9 mouse cellular contexts compared by ENCODE assay signal in genomic region chr8:95067582-95067981, GRCm38 (mm10). TPM values are rescaled to one million over a fixed set of nuclear protein-coding genes. Genes with fewer than 3 reads are reported as not detected.
A peak's percentile ranks its signal among the peaks of the same experiment; 100 is the strongest.
DNase-seq lines count a peak whose midpoint lies in the region; ATAC-seq and TF ChIP-seq lines count a peak whose summit lies in the region.
"Had no signal": no experiment of that assay in that cellular context is flagged by ENCODE, and none has a peak within 500 bp of the region (broad histone marks: within the 10 kb centered on the region; RNA-seq: fewer than 3 reads in every experiment).

No protein-coding gene starts in this region.

- H3K27me3 ChIP-seq in ES-Bruce4 (ENCODE audit: control insufficient read depth, insufficient read depth, low read length, poor library complexity, severe bottlenecking) = no peaks in the 10 kb centered on the region
- H3K27me3 ChIP-seq in liver, adult 2 months (ENCODE audit: control insufficient read depth, insufficient read depth, low read length) = no peaks in the 10 kb centered on the region
- H3K27me3 ChIP-seq: neural tube, embryonic 12.5 days had no signal

- WGBS in liver, adult 2 months = 52% methylated on average over 3 of the region's 3 CpGs

- TF ChIP-seq EP300 in ES-Bruce4 (IDR thresholded peaks at IDR 0.05; ENCODE audit: insufficient read depth, low read depth, low read length) = no peak

- no peak overlapping the region for H3K27ac ChIP-seq in layer of hippocampus, adult 2 months
- H3K27ac ChIP-seq in ES-Bruce4 (ENCODE audit: insufficient read depth, low read length) = no peak overlapping the region
- no peak overlapping the region for H3K27ac ChIP-seq in liver, adult 2 months (replicated peaks; ENCODE audit: insufficient read depth, low read depth, low read length)
- H3K27ac ChIP-seq: neural tube, embryonic 12.5 days had no signal

- TF ChIP-seq POLR2A in ES-Bruce4 (IDR thresholded peaks at IDR 0.05; ENCODE audit: insufficient read depth, low read length) = no peak
- TF ChIP-seq POLR2A in liver, adult 2 months (IDR thresholded peaks at IDR 0.05; ENCODE audit: extremely low read depth, insufficient read depth, low read length) = no peak

- no peaks in the 10 kb centered on the region for H3K36me3 ChIP-seq in ES-Bruce4 (ENCODE audit: control insufficient read depth, insufficient read depth, low read length, poor library complexity, severe bottlenecking)
- H3K36me3 ChIP-seq in liver, adult 2 months (ENCODE audit: control insufficient read depth, insufficient read depth, low read length) = no peaks in the 10 kb centered on the region
- H3K36me3 ChIP-seq: neural tube, embryonic 12.5 days had no signal

- peak in 1 of 2 experiments; percentile 36 for DNase-seq in layer of hippocampus, adult 2 months (ENCODE audit: low spot score in 2 of 2)
- no peak for DNase-seq in layer of hippocampus, adult 9-10 months (ENCODE audit: low spot score)
- peak; percentile 61 to 85 for DNase-seq in adrenal gland, adult (ENCODE audit: inconsistent age in 2 of 2, low spot score in 1 of 2)
- peak; percentile 48 for DNase-seq in liver, adult 2 months (ENCODE audit: extremely low read depth, low read depth, low spot score)
- DNase-seq in skeletal muscle tissue, adult 2 months (ENCODE audit: low read depth, low spot score) = peak; percentile 14

- peak; percentile 77 for ATAC-seq in erythroblast, adult 5-6 weeks (replicated peaks; ENCODE audit: low FRiP score, poor library complexity, severe bottlenecking)

- H3K9ac ChIP-seq in ES-Bruce4 (ENCODE audit: low read depth, poor library complexity, severe bottlenecking) = no peak overlapping the region
- H3K9ac ChIP-seq in liver, adult 2 months (ENCODE audit: low read depth, low read length) = no peak overlapping the region
- H3K9ac ChIP-seq: neural tube, embryonic 12.5 days had no signal

- TF ChIP-seq CTCF in layer of hippocampus, adult 2 months (conservative IDR thresholded peaks at IDR 0.05) = peak; percentile 81
- peak; percentile 9 for TF ChIP-seq CTCF in ES-Bruce4 (IDR thresholded peaks at IDR 0.05; ENCODE audit: low read depth, low read length)
- TF ChIP-seq CTCF in liver, adult 2 months (IDR thresholded peaks at IDR 0.05; ENCODE audit: low read depth, low read length) = peak; percentile 41

- no peak overlapping the region for H3K4me3 ChIP-seq in layer of hippocampus, adult 2 months
- no peak overlapping the region for H3K4me3 ChIP-seq in ES-Bruce4 (ENCODE audit: low read depth, low read length)
- H3K4me3 ChIP-seq in liver, adult 2 months (ENCODE audit: insufficient read depth, low read depth, low read length) = no peak overlapping the region
- H3K4me3 ChIP-seq: neural tube, embryonic 12.5 days had no signal

- H3K4me1 ChIP-seq in ES-Bruce4 (ENCODE audit: control insufficient read depth, insufficient read depth, low read length) = no peaks in the 10 kb centered on the region
- no peaks in the 10 kb centered on the region for H3K4me1 ChIP-seq in liver, adult 2 months (ENCODE audit: control insufficient read depth, insufficient read depth, low read length)
- H3K4me1 ChIP-seq: neural tube, embryonic 12.5 days had no signal

- no peaks in the 10 kb centered on the region for H3K79me2 ChIP-seq in liver, adult 2 months (ENCODE audit: control insufficient read depth, insufficient read depth, low read length)

- no peaks in the 10 kb centered on the region for H3K9me3 ChIP-seq in ES-Bruce4 (replicated peaks; ENCODE audit: control insufficient read depth, insufficient read depth, low read length, poor library complexity, severe bottlenecking)
- H3K9me3 ChIP-seq: neural tube, embryonic 12.5 days had no signal

RNA-seq across cellular contexts. Expression of gene Drc7, which starts 12.7 kb away (rescaled TPM):
- 1 to 10 TPM; 1.0 to 2.2 TPM for total RNA-seq in layer of hippocampus, adult 2 months (2021)
- 0.62 and 0.64 TPM in 2 replicates for polyA plus RNA-seq in ES-Bruce4 (2011; ENCODE audit: insufficient read depth, insufficient read length, low read depth, missing spikeins)
- not detected in 2 replicates for total RNA-seq in erythroblast, adult 5-6 weeks (2015; ENCODE audit: low replicate concordance)
- 1.3 TPM in 1 of 2 replicates, not detected in the other for total RNA-seq in erythroblast, adult 5-6 weeks (2017; ENCODE audit: low replicate concordance)
- not detected in 2 replicates for total RNA-seq in liver, adult 2 months (2014; rRNA removed)
- polyA plus RNA-seq in liver, adult 2 months (2012; rRNA removed) = not detected in 2 replicates
- total RNA-seq: gastrocnemius, postnatal 4 days had no signal

RNA-seq across cellular contexts. Expression of gene Katnb1, which starts 13.4 kb away (rescaled TPM):
- 10 to 100 TPM; 33.9 to 45.9 TPM for total RNA-seq in layer of hippocampus, adult 2 months (2021)
- polyA plus RNA-seq in ES-Bruce4 (2011; ENCODE audit: insufficient read depth, insufficient read length, low read depth, missing spikeins) = 15.9 and 16.1 TPM in 2 replicates
- total RNA-seq in erythroblast, adult 5-6 weeks (2015; ENCODE audit: low replicate concordance) = 1.7 and 1.9 TPM in 2 replicates
- 9.1 and 12.3 TPM in 2 replicates for total RNA-seq in erythroblast, adult 5-6 weeks (2017; ENCODE audit: low replicate concordance)
- 1.2 and 1.3 TPM in 2 replicates for total RNA-seq in liver, adult 2 months (2014; rRNA removed)
- polyA plus RNA-seq in liver, adult 2 months (2012; rRNA removed) = 2.5 and 3.2 TPM in 2 replicates

RNA-seq across cellular contexts. Expression of gene Adgrg3, which starts 50.1 kb away (rescaled TPM):
- total RNA-seq in layer of hippocampus, adult 2 months (2021) = under 1 TPM; 0.18 to 0.34 TPM
- 0.27 TPM in 1 of 2 replicates, not detected in the other for polyA plus RNA-seq in ES-Bruce4 (2011; ENCODE audit: insufficient read depth, insufficient read length, low read depth, missing spikeins)
- total RNA-seq in erythroblast, adult 5-6 weeks (2015; ENCODE audit: low replicate concordance) = 24.2 and 30.9 TPM in 2 replicates
- total RNA-seq in erythroblast, adult 5-6 weeks (2017; ENCODE audit: low replicate concordance) = 20.9 and 34.9 TPM in 2 replicates
- 3.0 and 5.0 TPM in 2 replicates for total RNA-seq in liver, adult 2 months (2014; rRNA removed)
- polyA plus RNA-seq in liver, adult 2 months (2012; rRNA removed) = 4.4 and 8.5 TPM in 2 replicates

Comparison
In these comparisons a context has a peak if more than half of its experiments do, and no peak if none do; other contexts are left out.
1. CTCF ChIP-seq: peak in every context shown above with its lines; median percentile 81 in layer of hippocampus, adult 2 months; 41 in liver, adult 2 months; 9 in ES-Bruce4.